Mouse (Mus musculus): ENCODE data around the gene Gm17490. TPM values are rescaled to one million over a fixed set of nuclear protein-coding genes. Genes with fewer than 3 reads are reported as not detected.
A peak's percentile ranks its signal among the peaks of the same experiment; 100 is the strongest.

Gm17490 gene
- not detected in 2 replicates for polyA plus RNA-seq (2012; rRNA removed)

- 89% methylated on average over 5 of the region's 5 CpGs for WGBS
- TF ChIP-seq POLR2A (IDR thresholded peaks at IDR 0.05; ENCODE audit: borderline replicate concordance, extremely low read depth, low read depth, low read length) (no peak), CTCF (IDR thresholded peaks at IDR 0.05; ENCODE audit: insufficient read depth, low read length) (no peak)
- no peak for DNase-seq
- no peaks in the 10 kb centered on the region for H3K4me1 ChIP-seq (ENCODE audit: control insufficient read depth, insufficient read depth, low read length)
- no peak within 1 kb of the TSS for H3K4me3 ChIP-seq (replicated peaks; ENCODE audit: extremely low read depth, low read depth, low read length)
These were observed at the start of gene Gm17490 for GRCm38 (mm10) chr2:11625890-11626289. Gene Gm17490 (minus strand): TSS chr2:11626264.

DNA sequence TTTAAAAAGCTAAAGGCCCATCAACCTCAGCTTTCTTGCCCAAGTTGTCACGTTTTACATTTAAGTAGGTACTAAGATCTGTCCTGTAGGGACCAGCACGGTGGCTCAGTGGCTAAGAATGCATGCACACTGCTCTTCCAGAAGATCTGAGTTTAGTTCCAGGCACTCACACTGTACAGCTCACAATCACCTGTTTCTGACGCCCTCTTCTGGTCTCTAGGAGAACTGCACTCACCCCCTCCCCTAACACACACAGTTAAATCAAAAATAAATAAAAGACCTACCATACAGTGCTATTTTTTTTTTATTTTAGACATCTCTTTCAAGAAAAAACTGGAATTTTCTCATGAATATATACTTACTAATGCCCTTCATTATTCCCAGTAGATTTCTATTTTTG is 46.1 kb upstream of the Gm17490 start:
- Histone ChIP-seq H3K4me3 (replicated peaks; ENCODE audit: extremely low read depth, low read depth, low read length) (no peak overlapping the region), H3K4me1 (ENCODE audit: control insufficient read depth, insufficient read depth, low read length) (no peaks in the 10 kb centered on the region)
- DNase-seq: no peak
- WGBS: 18% methylated on average over 3 of the region's 3 CpGs
- TF ChIP-seq POLR2A (IDR thresholded peaks at IDR 0.05; ENCODE audit: borderline replicate concordance, extremely low read depth, low read depth, low read length): no peak
- TF ChIP-seq CTCF (IDR thresholded peaks at IDR 0.05; ENCODE audit: insufficient read depth, low read length): peak; percentile 21; the same call in 1 of the 2 replicates

DNA sequence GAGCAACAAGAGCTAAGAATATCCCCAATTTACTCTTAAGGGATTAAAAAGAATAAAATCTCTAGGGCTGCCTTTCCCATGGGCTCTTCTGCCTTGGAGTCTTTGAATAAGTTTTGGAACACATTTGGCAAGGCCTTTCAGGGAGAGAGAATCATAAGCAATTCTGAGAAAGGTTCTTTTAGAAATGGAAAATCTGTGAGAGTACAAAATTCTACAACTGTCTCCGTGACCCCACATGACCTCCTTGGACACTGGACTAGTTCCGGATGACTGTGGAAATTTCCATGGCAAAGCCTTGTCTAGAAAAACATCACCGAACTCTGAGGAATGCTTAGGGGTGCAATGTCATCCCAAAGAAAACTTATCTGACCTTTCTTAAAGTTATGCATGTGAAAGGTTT is 39.3 kb upstream of the Gm17490 start:
- no peak for DNase-seq
- no peak overlapping the region for H3K4me3 ChIP-seq (replicated peaks; ENCODE audit: extremely low read depth, low read depth, low read length)
- H3K4me1 ChIP-seq (ENCODE audit: control insufficient read depth, insufficient read depth, low read length): no peaks in the 10 kb centered on the region
- 70% methylated on average over 3 of the region's 3 CpGs for whole genome bisulfite sequencing
- TF ChIP-seq POLR2A (IDR thresholded peaks at IDR 0.05; ENCODE audit: borderline replicate concordance, extremely low read depth, low read depth, low read length) (no peak), CTCF (IDR thresholded peaks at IDR 0.05; ENCODE audit: insufficient read depth, low read length) (no peak)

GRCm38 (mm10) chr2:11664806-11665205 is 38.7 kb upstream of the Gm17490 start:
- WGBS: 83% methylated on average over 4 of the region's 4 CpGs
- TF ChIP-seq POLR2A (IDR thresholded peaks at IDR 0.05; ENCODE audit: borderline replicate concordance, extremely low read depth, low read depth, low read length): no peak
- TF ChIP-seq CTCF (IDR thresholded peaks at IDR 0.05; ENCODE audit: insufficient read depth, low read length): no peak
- Histone ChIP-seq H3K4me3 (replicated peaks; ENCODE audit: extremely low read depth, low read depth, low read length) (no peak overlapping the region), H3K4me1 (ENCODE audit: control insufficient read depth, insufficient read depth, low read length) (no peaks in the 10 kb centered on the region)
- DNase-seq: no peak

- no peak overlapping the region for H3K4me3 ChIP-seq (replicated peaks; ENCODE audit: extremely low read depth, low read depth, low read length)
- H3K4me1 ChIP-seq (ENCODE audit: control insufficient read depth, insufficient read depth, low read length): no peaks in the 10 kb centered on the region
- TF ChIP-seq CTCF (IDR thresholded peaks at IDR 0.05; ENCODE audit: insufficient read depth, low read length) (no peak), POLR2A (IDR thresholded peaks at IDR 0.05; ENCODE audit: borderline replicate concordance, extremely low read depth, low read depth, low read length) (no peak)
- peak; percentile 22 for DNase-seq
- 42% methylated on average over 6 of the region's 6 CpGs for WGBS
These were observed 38.3 kb upstream of the Gm17490 start for GRCm38 (mm10) chr2:11664367-11664766.

- peak; percentile 58 for DNase-seq
- Histone ChIP-seq H3K4me3 (replicated peaks; ENCODE audit: extremely low read depth, low read depth, low read length) (no peak overlapping the region), H3K4me1 (ENCODE audit: control insufficient read depth, insufficient read depth, low read length) (no peaks in the 10 kb centered on the region)
- 3% methylated on average over 10 of the region's 10 CpGs for whole genome bisulfite sequencing
- TF ChIP-seq CTCF (IDR thresholded peaks at IDR 0.05; ENCODE audit: insufficient read depth, low read length): peak; percentile 88
- TF ChIP-seq POLR2A (IDR thresholded peaks at IDR 0.05; ENCODE audit: borderline replicate concordance, extremely low read depth, low read depth, low read length): no peak
These were observed 37.9 kb upstream of the Gm17490 start for GRCm38 (mm10) chr2:11663961-11664360.

- no peaks in the 10 kb centered on the region for H3K4me1 ChIP-seq (ENCODE audit: control insufficient read depth, insufficient read depth, low read length)
- 89% methylated on average over 1 of the region's 1 CpGs for WGBS
- DNase-seq: no peak
- H3K4me3 ChIP-seq (replicated peaks; ENCODE audit: extremely low read depth, low read depth, low read length): no peak overlapping the region
- TF ChIP-seq CTCF (IDR thresholded peaks at IDR 0.05; ENCODE audit: insufficient read depth, low read length) (no peak), POLR2A (IDR thresholded peaks at IDR 0.05; ENCODE audit: borderline replicate concordance, extremely low read depth, low read depth, low read length) (no peak)
These were observed 36.8 kb upstream of the Gm17490 start for GRCm38 (mm10) chr2:11662907-11663230.

DNA sequence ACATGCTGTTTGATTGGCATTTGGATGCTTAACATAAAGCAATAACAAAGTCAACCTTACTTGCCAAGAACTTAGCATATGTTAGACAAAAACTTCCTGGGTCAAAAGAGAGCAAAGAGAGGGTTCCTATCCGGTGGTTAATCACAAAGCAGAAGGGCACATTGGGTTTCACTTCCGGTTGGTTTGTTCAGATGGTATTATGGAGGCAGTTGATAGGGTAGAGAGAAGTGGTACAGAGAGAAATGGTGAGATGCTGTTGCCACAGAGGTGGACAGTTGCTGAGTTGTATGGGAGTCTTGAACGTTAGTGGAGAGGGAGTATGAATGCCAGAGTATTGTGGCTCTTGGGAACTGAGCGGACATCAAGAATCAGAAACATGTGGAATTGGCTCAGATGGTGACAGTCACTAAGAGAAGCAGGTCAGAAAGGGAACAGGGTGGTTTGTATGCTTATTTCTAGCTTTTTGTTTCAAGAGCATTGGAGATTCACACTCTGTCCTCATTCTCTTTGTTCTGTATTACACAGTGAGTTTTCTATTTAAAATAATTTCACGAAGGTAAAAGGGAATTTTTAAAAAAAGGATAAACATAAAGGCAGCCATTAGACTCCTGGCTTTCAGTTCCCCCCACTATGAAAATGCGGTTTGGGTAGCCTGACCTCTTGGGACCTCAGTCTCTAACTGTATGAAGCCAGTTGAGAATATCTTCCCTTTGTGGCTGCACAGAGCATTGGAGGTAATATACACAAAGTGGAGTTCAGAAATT is 36.3 kb upstream of the Gm17490 start:
- H3K4me1 ChIP-seq (ENCODE audit: control insufficient read depth, insufficient read depth, low read length): no peaks in the 10 kb centered on the region
- WGBS: 70% methylated on average over 6 of the region's 6 CpGs
- no peak overlapping the region for H3K4me3 ChIP-seq (replicated peaks; ENCODE audit: extremely low read depth, low read depth, low read length)
- DNase-seq: no peak
- TF ChIP-seq CTCF (IDR thresholded peaks at IDR 0.05; ENCODE audit: insufficient read depth, low read length) (no peak), POLR2A (IDR thresholded peaks at IDR 0.05; ENCODE audit: borderline replicate concordance, extremely low read depth, low read depth, low read length) (no peak)

DNA sequence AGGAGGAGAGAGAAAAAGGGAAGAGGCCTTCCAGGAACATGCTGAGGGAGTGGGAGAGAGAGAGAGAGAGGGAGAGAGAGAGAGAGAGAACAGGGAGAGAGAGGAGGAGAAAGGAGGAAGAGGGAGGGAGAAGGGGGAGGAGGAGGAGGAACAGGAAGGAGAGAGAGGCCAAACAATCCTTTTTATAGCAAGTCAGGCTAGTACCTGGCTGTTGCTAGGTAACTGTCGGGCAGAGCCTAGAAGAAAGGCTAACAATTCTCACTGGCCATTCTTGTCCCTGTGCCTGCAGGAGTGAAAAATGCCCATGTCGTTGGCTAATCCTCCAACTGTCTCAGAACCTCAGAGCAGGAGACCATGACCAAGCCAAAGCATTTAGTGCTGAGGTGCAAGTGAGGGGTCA is 33.2 kb upstream of the Gm17490 start:
- Histone ChIP-seq H3K4me3 (replicated peaks; ENCODE audit: extremely low read depth, low read depth, low read length) (no peak overlapping the region), H3K4me1 (ENCODE audit: control insufficient read depth, insufficient read depth, low read length) (no peaks in the 10 kb centered on the region; the same call in 1 of the 2 replicates)
- 26% methylated on average over 2 of the region's 2 CpGs for WGBS
- no peak for DNase-seq
- TF ChIP-seq CTCF (IDR thresholded peaks at IDR 0.05; ENCODE audit: insufficient read depth, low read length) (no peak), POLR2A (IDR thresholded peaks at IDR 0.05; ENCODE audit: borderline replicate concordance, extremely low read depth, low read depth, low read length) (no peak)

GRCm38 (mm10) chr2:11657581-11657980 is 31.5 kb upstream of the Gm17490 start:
- no peaks in the 10 kb centered on the region; the same call in 1 of the 2 replicates for H3K4me1 ChIP-seq (ENCODE audit: control insufficient read depth, insufficient read depth, low read length)
- 81% methylated on average over 2 of the region's 2 CpGs for WGBS
- no peak for TF ChIP-seq CTCF (IDR thresholded peaks at IDR 0.05; ENCODE audit: insufficient read depth, low read length)
- no peak for TF ChIP-seq POLR2A (IDR thresholded peaks at IDR 0.05; ENCODE audit: borderline replicate concordance, extremely low read depth, low read depth, low read length)
- H3K4me3 ChIP-seq (replicated peaks; ENCODE audit: extremely low read depth, low read depth, low read length): no peak overlapping the region
- no peak for DNase-seq
